Mouse (Mus musculus) testis, adult 2 months (tissue): ENCODE data around the gene 9530068E07Rik.

Experiments
- CTCF ChIP-seq: fragments of 200-500 bp; IDR thresholded peaks from 2 replicates; pipeline ENCODE4 v1.5.1; 2012; ENCODE audit warnings: low read depth, mild to moderate bottlenecking, inconsistent platforms, low read length, moderate library complexity; ENCODE audit not compliant: control insufficient read depth, insufficient read depth, insufficient replicate concordance
- POLR2A ChIP-seq: fragments of 200-500 bp; IDR thresholded peaks from 2 replicates; pipeline ENCODE4 v1.6.1; 2012; ENCODE audit warnings: low read depth, mild to moderate bottlenecking, inconsistent platforms, low read length, moderate library complexity; ENCODE audit not compliant: control insufficient read depth

DNA sequence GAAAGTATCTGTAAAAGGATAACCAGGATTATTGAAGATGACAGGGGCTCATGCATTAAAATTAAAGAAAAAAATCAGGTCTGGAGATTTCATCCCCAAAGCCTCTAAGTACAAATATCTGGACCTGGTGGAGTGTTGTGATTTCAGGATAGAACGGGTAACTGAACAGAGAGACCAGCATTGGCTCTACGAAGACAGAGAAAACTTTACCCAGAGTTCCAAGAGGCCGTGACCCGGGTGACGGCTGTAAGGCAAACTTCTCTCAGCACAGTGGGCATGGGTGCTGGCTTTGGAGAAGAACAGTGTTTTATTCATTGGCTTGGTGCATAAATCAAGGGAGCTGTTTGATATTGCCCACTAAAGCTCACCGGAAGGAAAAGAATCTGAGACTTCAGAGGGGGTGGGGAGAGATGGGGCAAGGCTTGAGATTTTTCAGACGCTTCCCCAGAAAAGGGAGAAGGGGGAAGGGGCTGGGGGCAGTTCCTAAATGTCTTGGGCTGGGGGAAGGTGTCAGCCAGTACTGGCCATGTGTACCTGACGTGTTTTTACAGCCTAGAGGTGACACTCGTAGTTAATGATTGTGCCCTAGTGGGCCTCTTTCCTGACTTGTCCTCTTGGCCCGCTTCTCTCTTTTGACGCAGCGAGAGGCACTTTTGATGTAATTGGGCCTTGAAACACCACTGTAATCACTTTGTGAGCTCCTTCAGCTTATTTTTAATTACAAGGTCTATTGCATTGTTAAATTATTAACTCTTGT lies 24.2 kb downstream of the 9530068E07Rik start:
- TF ChIP-seq POLR2A (no peak), CTCF (no peak)
